ENCODE assay signal across 8 mouse cellular contexts in genomic region chr12:4874161-4874927, GRCm38 (mm10). TPM values are rescaled to one million over a fixed set of nuclear protein-coding genes. Genes with fewer than 3 reads are reported as not detected.
DNase-seq lines count a peak whose midpoint lies in the region; ATAC-seq and TF ChIP-seq lines count a peak whose summit lies in the region.

TSS of gene Mfsd2b (minus strand) at chr12:4874359.

- H3K4me1 ChIP-seq in heart, postnatal 0 days (ENCODE audit: control insufficient read depth, insufficient read depth), result peaks cover 15% of the 10 kb centered on the region; the same call in 1 of the 2 replicates
- H3K4me1 ChIP-seq in lung, embryonic 14.5 days (ENCODE audit: insufficient read depth), result peaks cover 5% of the 10 kb centered on the region
- H3K4me1 ChIP-seq in olfactory bulb, adult 2 months (ENCODE audit: control insufficient read depth, insufficient read depth, low read length), result peaks cover 9% of the 10 kb centered on the region; the same call in 1 of the 2 replicates
- H3K4me1 ChIP-seq in thymus, adult 2 months (replicated peaks; ENCODE audit: control insufficient read depth, insufficient read depth, low read length), result peaks cover 8% of the 10 kb centered on the region

- no peak for TF ChIP-seq CTCF in heart, postnatal 0 days (IDR thresholded peaks at IDR 0.05; ENCODE audit: low read depth)
- TF ChIP-seq CTCF in lung, embryonic 14.5 days (IDR thresholded peaks at IDR 0.05; ENCODE audit: low read depth), result no peak
- TF ChIP-seq CTCF in olfactory bulb, adult 2 months (IDR thresholded peaks at IDR 0.05; ENCODE audit: insufficient read depth, low read depth, low read length), result no peak
- TF ChIP-seq CTCF in thymus, adult 2 months (IDR thresholded peaks at IDR 0.05; ENCODE audit: borderline replicate concordance, control insufficient read depth, extremely low read depth, insufficient read depth, low read length, poor library complexity), result no peak

- no peak for TF ChIP-seq POLR2A in olfactory bulb, adult 2 months (IDR thresholded peaks at IDR 0.05; ENCODE audit: insufficient read depth, low read depth, low read length)
- TF ChIP-seq POLR2A in thymus, adult 2 months (IDR thresholded peaks at IDR 0.05; ENCODE audit: control insufficient read depth, extremely low read depth, insufficient read depth, low read length, poor library complexity), result no peak

- ATAC-seq in heart, postnatal 0 days (ENCODE audit: insufficient read depth, low read depth), result peak; percentile 83
- ATAC-seq in lung, embryonic 14.5 days (ENCODE audit: insufficient read depth), result peak; percentile 94

- TF ChIP-seq EP300 in heart, postnatal 0 days (IDR thresholded peaks at IDR 0.05; ENCODE audit: low read depth), result no peak

- no peaks in the 10 kb centered on the region for H3K27me3 ChIP-seq in heart, postnatal 0 days (ENCODE audit: control insufficient read depth, insufficient read depth, low read length)
- H3K27me3 ChIP-seq in lung, embryonic 14.5 days (ENCODE audit: insufficient read depth, low read length), result no peaks in the 10 kb centered on the region
- H3K27me3 ChIP-seq in thymus, adult 2 months (ENCODE audit: control insufficient read depth, insufficient read depth, low read length), result no peaks in the 10 kb centered on the region

- H3K27ac ChIP-seq in heart, postnatal 0 days (ENCODE audit: low read depth), result no peak within 1 kb of the TSS
- H3K27ac ChIP-seq in lung, embryonic 14.5 days (ENCODE audit: low read depth), result peak within 1 kb of the TSS; percentile 38
- no peak within 1 kb of the TSS for H3K27ac ChIP-seq in olfactory bulb, adult 2 months (ENCODE audit: insufficient read depth, low read depth, low read length)
- H3K27ac ChIP-seq in thymus, adult 2 months (ENCODE audit: control insufficient read depth, insufficient read depth, low read length), result no peak within 1 kb of the TSS

- peak; percentile 83 for DNase-seq in ES-CJ7 (ENCODE audit: low read depth, low spot score)
- peak; percentile 84 for DNase-seq in c-Kit-negative CD71-positive TER-119-positive erythroid progenitor cells, embryonic 14.5 days (ENCODE audit: low read depth, low spot score)
- peak; percentile 23 for DNase-seq in fibroblast of lung, adult 2 months (ENCODE audit: low read depth)
- peak; percentile 60 for DNase-seq in heart, postnatal 0 days (ENCODE audit: low spot score)
- DNase-seq in kidney, postnatal 25 days, result peak; percentile 86 to 89
- peak; percentile 90 for DNase-seq in lung, embryonic 14.5 days
- DNase-seq in thymus, adult 2 months, result peak; percentile 71

- peak within 1 kb of the TSS; percentile 68 for H3K4me2 ChIP-seq in heart, postnatal 0 days (ENCODE audit: low read depth, low read length)
- H3K4me2 ChIP-seq in lung, embryonic 14.5 days, result peak within 1 kb of the TSS; percentile 64

- H3K4me3 ChIP-seq in heart, postnatal 0 days (ENCODE audit: low read depth, low read length), result peak within 1 kb of the TSS; percentile 37
- H3K4me3 ChIP-seq in lung, embryonic 14.5 days (ENCODE audit: low read depth, low read length), result peak within 1 kb of the TSS; percentile 32
- peak within 1 kb of the TSS; percentile 15 for H3K4me3 ChIP-seq in olfactory bulb, adult 2 months (ENCODE audit: insufficient read depth, low read depth, low read length)
- no peak within 1 kb of the TSS for H3K4me3 ChIP-seq in thymus, adult 2 months (ENCODE audit: control insufficient read depth, insufficient read depth, low read length)

- no peak within 1 kb of the TSS for H3K9ac ChIP-seq in heart, postnatal 0 days (replicated peaks; ENCODE audit: low read depth, low read length)
- peak within 1 kb of the TSS; percentile 50 for H3K9ac ChIP-seq in lung, embryonic 14.5 days

- 3% methylated on average over 24 of the region's 24 CpGs for whole genome bisulfite sequencing in heart, postnatal 0 days
- 2% methylated on average over 24 of the region's 24 CpGs for WGBS in lung, embryonic 14.5 days
- 2% methylated on average over 24 of the region's 24 CpGs for WGBS in olfactory bulb, adult 2 months
- 5% methylated on average over 24 of the region's 24 CpGs for WGBS in thymus, adult 2 months

- H3K9me3 ChIP-seq in heart, postnatal 0 days (replicated peaks; ENCODE audit: control insufficient read depth, low read length), result no peaks in the 10 kb centered on the region
- H3K9me3 ChIP-seq in lung, embryonic 14.5 days (ENCODE audit: low read depth, low read length), result no peaks in the 10 kb centered on the region

- H3K36me3 ChIP-seq in heart, postnatal 0 days (replicated peaks; ENCODE audit: control insufficient read depth, insufficient read depth, low read length), result peaks cover 9% of the 10 kb centered on the region
- H3K36me3 ChIP-seq in lung, embryonic 14.5 days (ENCODE audit: insufficient read depth), result no peaks in the 10 kb centered on the region
- peaks cover 3% of the 10 kb centered on the region for H3K36me3 ChIP-seq in thymus, adult 2 months (ENCODE audit: control insufficient read depth, insufficient read depth, low read length)

RNA-seq across cellular contexts. Expression of gene Mfsd2b, which starts in this region (rescaled TPM):
- total RNA-seq in heart, postnatal 0 days (2014; rRNA removed; ENCODE audit: low replicate concordance), result 1.1 TPM in 1 of 2 replicates, not detected in the other
- 0.69 and 0.79 TPM in 2 replicates for polyA plus RNA-seq in heart, postnatal 0 days (2015; fragmentation: Nextera tagmentation; extraction: Ambion mirVana)
- 2.6 and 2.9 TPM in 2 replicates for polyA plus RNA-seq in lung, embryonic 14.5 days (2014; fragmentation: Nextera tagmentation; extraction: Ambion mirVana)
- polyA plus RNA-seq in olfactory bulb, adult 2 months (2012; ENCODE audit: insufficient read depth, insufficient read length, low replicate concordance, missing spikeins), result not detected in 2 replicates
- polyA plus RNA-seq in thymus, adult 2 months (2012; rRNA removed), result 2.3 and 2.7 TPM in 2 replicates

Comparison
In these comparisons a context has a peak if more than half of its experiments do, and no peak if none do; other contexts are left out.
1. DNase-seq: peak in every context shown above with its lines; median percentile 90 in lung, embryonic 14.5 days; 88 in kidney, postnatal 25 days; 84 in c-Kit-negative CD71-positive TER-119-positive erythroid progenitor cells, embryonic 14.5 days; 83 in ES-CJ7; 71 in thymus, adult 2 months; 60 in heart, postnatal 0 days; 23 in fibroblast of lung, adult 2 months.